Mouse (Mus musculus) midbrain, embryonic 14.5 days (tissue): Measurements from ENCODE around the gene Tab1. TPM values are rescaled to one million over a fixed set of nuclear protein-coding genes. Genes with fewer than 3 reads are reported as not detected.

Source experiments
- ATAC-seq: fragments of 200-750 bp; cut with Nextera tagmentation; 2 replicates; pipeline ENCODE4 v1.8.0; 2017; ENCODE audit warnings: moderate number of reproducible peaks, moderate library complexity; ENCODE audit not compliant: low FRiP score, low TSS enrichment
- DNase-seq: peaks from one replicate; pipeline ENCODE4 v3.0.0-alpha.2; 2015
- H3K27ac ChIP-seq: fragments of 300-500 bp; sonication (generic); replicated peaks from 2 replicates; pipeline ENCODE4 v1.5.1; 2014; ENCODE audit warnings: mild to moderate bottlenecking, low read depth, low read length, moderate library complexity
- H3K27me3 ChIP-seq: fragments of 300-500 bp; sonication (generic); 2 replicates; pipeline ENCODE4 v1.6.1; 2014; ENCODE audit warnings: low read length, control low read depth, mixed read lengths; ENCODE audit not compliant: control insufficient read depth, insufficient read depth
- H3K36me3 ChIP-seq: fragments of 300-500 bp; sonication (generic); 2 replicates; pipeline ENCODE4 v1.6.1; 2014; ENCODE audit warnings: low read length, control low read depth; ENCODE audit not compliant: control insufficient read depth, insufficient read depth
- H3K4me1 ChIP-seq: fragments of 300-500 bp; sonication (generic); 2 replicates; pipeline ENCODE4 v1.6.1; 2014; ENCODE audit warnings: mild to moderate bottlenecking, antibody characterized with exemption, low read length, control low read depth; ENCODE audit not compliant: control insufficient read depth, insufficient read depth
- H3K4me2 ChIP-seq: fragments of 300-500 bp; sonication (generic); 2 replicates; pipeline ENCODE4 v1.6.1; 2014; ENCODE audit warnings: mild to moderate bottlenecking, low read length, moderate library complexity
- H3K4me3 ChIP-seq: fragments of 300-500 bp; sonication (generic); replicated peaks from 2 replicates; pipeline ENCODE4 v1.5.1; 2014; ENCODE audit warnings: low read depth, low read length
- H3K9ac ChIP-seq: fragments of 300-500 bp; sonication (generic); replicated peaks from 2 replicates; pipeline ENCODE4 v1.6.1; 2014; ENCODE audit warnings: mild to moderate bottlenecking, low read length, moderate library complexity
- H3K9me3 ChIP-seq: fragments of 300-500 bp; sonication (generic); 2 replicates; pipeline ENCODE4 v1.6.1; 2016; ENCODE audit warnings: low read length, control low read depth, mixed read lengths; ENCODE audit not compliant: control insufficient read depth
- WGBS: fragments of 180-500 bp; shearing (Covaris S2); extraction: QIAGEN DNeasy Blood & Tissue Kit; methylation state at CpG from one replicate; pipeline ENCODE4 v1.1.7; 2014; 5-methylcytosine and 5-hydroxymethylcytosine counted together
- polyA plus RNA-seq: library from polyadenylated mRNA; unstranded; fragments of >200 nt; fragmentation: Nextera tagmentation; extraction: Ambion mirVana; gene quantifications from 2 replicates; pipeline ENCODE4 v1.2.1, GENCODE M21; 2014

The Tab1 gene
- 37.9 and 42.5 TPM in 2 replicates for polyA plus RNA-seq

DNA sequence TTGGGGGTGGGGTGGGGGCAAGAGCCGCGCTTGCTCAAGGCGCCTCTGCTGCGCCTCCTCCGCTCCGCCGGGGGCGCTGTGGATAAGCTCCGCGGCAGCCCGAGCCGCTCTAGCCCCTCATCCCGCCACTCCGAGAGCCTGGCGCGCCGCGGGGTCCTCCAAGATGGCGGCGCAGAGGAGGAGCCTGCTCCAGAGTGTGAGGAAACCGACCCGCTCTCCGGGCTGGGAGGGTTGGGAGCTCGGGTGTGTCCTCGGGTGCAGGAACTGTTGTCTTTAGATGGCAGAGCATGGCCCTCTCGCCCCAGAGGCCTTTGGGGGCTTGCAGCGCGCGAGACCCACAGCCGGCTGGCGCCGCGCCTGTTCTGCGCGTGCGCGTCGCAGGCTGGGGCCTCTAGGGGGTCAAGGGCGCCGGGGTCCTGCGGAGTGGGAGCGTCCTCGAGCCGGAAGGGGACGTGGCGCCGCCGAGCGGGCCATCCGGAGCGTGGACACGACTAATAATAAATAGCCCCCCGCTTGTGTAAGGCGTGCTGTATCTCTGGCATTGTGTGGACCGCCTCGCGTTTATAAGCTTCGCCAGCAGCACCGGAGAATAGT lies at the start of gene Tab1:
Gene Tab1, plus strand, starts transcription at position 135 of the 594 bp plus-strand sequence.
- peak within 1 kb of the TSS; percentile 99 for H3K27ac ChIP-seq
- ATAC-seq = peak; percentile 93
- H3K9me3 ChIP-seq = no peaks in the 10 kb centered on the region
- DNase-seq = peak; percentile 98
- WGBS = 0% methylated on average over 59 of the region's 59 CpGs
- H3K4me2 ChIP-seq = peak within 1 kb of the TSS; percentile 63
- peaks cover 14% of the 10 kb centered on the region for H3K4me1 ChIP-seq
- no peaks in the 10 kb centered on the region for H3K36me3 ChIP-seq
- H3K27me3 ChIP-seq = no peaks in the 10 kb centered on the region
- H3K9ac ChIP-seq = peak within 1 kb of the TSS; percentile 79
- H3K4me3 ChIP-seq = peak within 1 kb of the TSS; percentile 75

DNA sequence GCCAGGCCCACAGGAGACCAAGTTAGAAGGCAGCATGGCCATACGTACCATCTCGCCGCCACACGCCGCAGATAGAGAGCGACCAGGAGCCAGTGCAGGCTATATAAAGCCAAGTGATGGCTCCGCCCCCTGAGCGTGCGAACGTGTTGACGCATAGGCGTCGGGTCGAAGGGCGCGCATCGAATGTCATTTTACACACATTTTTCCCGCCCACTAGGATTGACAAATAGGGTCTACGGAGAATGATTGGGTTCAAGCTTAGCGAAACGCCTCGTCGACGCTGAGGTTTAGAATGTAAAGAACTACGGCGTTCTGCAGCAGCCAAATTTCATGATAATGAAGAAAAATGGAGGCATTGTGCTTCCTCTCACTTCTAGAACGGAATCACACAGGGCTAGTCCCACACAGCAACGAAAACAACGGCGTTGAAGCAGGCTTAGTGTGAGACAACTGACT lies 49.6 kb upstream of the Tab1 start:
- Histone ChIP-seq H3K4me1 (peaks cover 7% of the 10 kb centered on the region), H3K27ac (peak overlapping the region; percentile 98), H3K36me3 (peaks cover 38% of the 10 kb centered on the region), H3K27me3 (no peaks in the 10 kb centered on the region), H3K4me3 (peak overlapping the region; percentile 70), H3K4me2 (peak overlapping the region; percentile 79), H3K9me3 (no peaks in the 10 kb centered on the region), H3K9ac (peak overlapping the region; percentile 80)
- peak; percentile 100 for DNase-seq
- peak; percentile 96 for ATAC-seq
- under 1% methylated on average over 30 of the region's 30 CpGs for WGBS

DNA sequence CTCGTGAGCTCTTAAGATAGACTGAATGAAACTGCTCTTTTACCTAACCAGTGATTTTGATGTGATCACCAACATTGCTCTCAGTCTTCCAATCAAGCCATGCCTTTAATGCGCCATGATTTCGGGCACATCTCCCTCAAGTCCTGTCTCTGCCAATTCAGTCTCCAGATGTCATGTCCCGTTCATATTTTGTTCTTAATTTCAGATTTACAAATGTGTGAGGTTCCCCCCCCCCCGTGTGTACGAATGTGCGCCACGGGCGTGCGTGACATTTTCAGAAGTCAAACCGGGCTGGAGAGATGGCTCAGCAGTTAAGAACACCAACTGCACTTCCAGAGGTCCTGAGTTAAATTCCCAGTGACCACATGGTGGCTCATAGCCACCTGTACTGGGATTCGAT lies 49.2 kb upstream of the Tab1 start:
- Histone ChIP-seq H3K4me2 (peak overlapping the region; percentile 79), H3K9ac (peak overlapping the region; percentile 69; the same call in 1 of the 2 replicates), H3K4me1 (peaks cover 7% of the 10 kb centered on the region), H3K4me3 (peak overlapping the region; percentile 70), H3K27ac (peak overlapping the region; percentile 98), H3K36me3 (peaks cover 33% of the 10 kb centered on the region), H3K27me3 (no peaks in the 10 kb centered on the region), H3K9me3 (no peaks in the 10 kb centered on the region)
- ATAC-seq (peak; percentile 24), DNase-seq (peak; percentile 66)
- WGBS = under 1% methylated on average over 12 of the region's 12 CpGs

DNA sequence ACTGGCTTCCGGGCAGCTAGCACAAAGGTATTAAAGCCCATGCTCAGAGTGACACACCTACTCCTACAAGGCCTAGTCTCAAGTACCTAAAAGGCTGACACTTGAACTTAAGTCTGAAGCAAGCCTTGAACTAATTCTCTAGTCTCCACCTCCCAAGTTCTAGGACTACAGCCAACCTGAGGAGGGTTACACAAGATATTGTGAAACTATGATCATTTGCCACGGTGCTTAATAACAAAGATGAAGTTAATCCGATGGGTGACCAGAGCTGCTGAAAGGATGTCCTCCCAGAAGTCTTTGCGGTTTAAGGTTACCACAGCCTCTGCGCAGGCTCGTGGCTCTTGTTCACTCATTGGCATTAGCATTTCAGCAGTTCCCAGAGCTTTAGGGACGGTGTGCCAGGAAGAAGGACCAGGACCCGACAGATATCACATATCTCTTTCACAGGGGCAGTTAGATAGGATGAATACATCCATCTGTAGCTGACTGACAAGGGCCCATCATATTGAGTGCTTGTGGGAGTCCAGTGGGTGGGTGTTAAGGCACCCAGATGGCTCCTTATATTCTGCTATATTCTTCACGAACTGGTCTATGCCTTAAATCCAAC lies 45.4 kb upstream of the Tab1 start:
- ATAC-seq = no peak
- DNase-seq = no peak
- Histone ChIP-seq H3K4me3 (no peak overlapping the region), H3K4me1 (peaks cover 5% of the 10 kb centered on the region; the same call in 1 of the 2 replicates), H3K9ac (no peak overlapping the region), H3K27ac (no peak overlapping the region), H3K4me2 (no peak overlapping the region), H3K9me3 (no peaks in the 10 kb centered on the region), H3K27me3 (no peaks in the 10 kb centered on the region; the same call in 1 of the 2 replicates), H3K36me3 (no peaks in the 10 kb centered on the region)
- WGBS = 85% methylated on average over 9 of the region's 9 CpGs

DNA sequence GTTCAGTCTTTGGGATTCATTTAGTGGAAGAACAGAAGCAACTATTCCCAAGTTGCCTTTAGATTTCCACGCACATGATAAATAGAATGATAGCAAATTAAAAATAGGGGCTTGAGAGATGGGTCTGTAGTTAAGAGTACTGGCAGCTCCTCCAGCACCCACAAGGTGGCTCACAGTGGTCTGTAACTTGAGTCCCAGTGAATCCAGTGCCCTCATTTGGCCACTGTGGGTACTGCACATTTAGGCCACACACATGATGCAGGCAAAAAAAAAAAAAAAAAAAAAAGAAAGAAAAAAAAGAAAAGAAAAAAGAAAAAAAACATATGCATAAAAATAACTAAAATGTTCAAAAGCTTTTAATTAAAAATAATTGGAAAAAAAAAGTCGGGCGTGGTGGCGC lies 44.3 kb upstream of the Tab1 start:
- Histone ChIP-seq H3K27ac (no peak overlapping the region), H3K4me3 (no peak overlapping the region), H3K36me3 (no peaks in the 10 kb centered on the region), H3K27me3 (no peaks in the 10 kb centered on the region; the same call in 1 of the 2 replicates), H3K9ac (no peak overlapping the region), H3K4me1 (peaks cover 8% of the 10 kb centered on the region; the same call in 1 of the 2 replicates), H3K9me3 (no peaks in the 10 kb centered on the region), H3K4me2 (no peak overlapping the region)
- WGBS = 39% methylated on average over 4 of the region's 4 CpGs
- DNase-seq (peak; percentile 96), ATAC-seq (no peak)

DNA sequence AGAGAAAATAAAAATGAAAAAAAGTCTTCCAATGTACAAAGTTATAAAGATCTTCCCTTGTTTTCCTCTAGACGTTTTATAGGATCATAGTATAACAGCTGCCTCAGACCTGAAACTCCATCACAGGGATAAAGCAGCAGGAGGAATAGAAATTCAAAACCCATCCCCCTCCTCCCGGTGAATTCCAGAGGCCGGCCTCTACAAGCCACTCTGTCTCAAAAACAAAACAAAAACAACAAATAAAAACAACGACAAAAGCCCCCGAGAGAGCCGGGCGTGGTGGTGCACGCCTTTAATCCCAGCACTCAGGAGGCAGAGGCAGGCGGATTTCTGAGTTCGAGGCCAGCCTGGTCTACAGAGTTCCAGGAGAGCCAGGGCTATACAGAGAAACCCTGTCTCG lies 42.8 kb upstream of the Tab1 start:
- H3K9me3 ChIP-seq = no peaks in the 10 kb centered on the region
- DNase-seq = no peak
- H3K4me3 ChIP-seq = no peak overlapping the region
- no peak overlapping the region for H3K9ac ChIP-seq
- WGBS = 77% methylated on average over 11 of the region's 11 CpGs
- ATAC-seq = no peak
- H3K27me3 ChIP-seq = no peaks in the 10 kb centered on the region; the same call in 1 of the 2 replicates
- H3K4me2 ChIP-seq = peak overlapping the region; percentile 76
- no peaks in the 10 kb centered on the region for H3K36me3 ChIP-seq
- H3K4me1 ChIP-seq = peaks cover 8% of the 10 kb centered on the region; the same call in 1 of the 2 replicates
- no peak overlapping the region for H3K27ac ChIP-seq

DNA sequence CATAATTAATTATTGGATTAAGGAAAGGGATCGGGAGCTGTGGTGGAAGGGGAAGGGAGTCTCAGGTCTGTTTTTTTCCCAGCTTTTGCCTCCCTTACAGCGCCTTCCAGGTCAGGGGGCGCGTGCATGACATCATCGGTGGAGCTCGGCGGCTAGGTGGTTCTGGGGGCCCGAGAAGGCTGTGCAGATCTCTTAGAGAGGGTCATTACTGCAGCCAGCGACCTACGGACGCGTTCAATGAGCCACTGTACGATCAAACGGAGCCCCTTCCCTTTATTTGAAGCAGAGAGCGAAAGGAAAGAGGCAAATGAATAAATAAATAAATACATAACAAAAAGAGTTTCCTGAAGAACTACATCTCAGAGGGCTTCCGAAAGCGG lies 42.2 kb upstream of the Tab1 start:
- no peaks in the 10 kb centered on the region for H3K36me3 ChIP-seq
- DNase-seq (peak; percentile 65), ATAC-seq (0 out of 2 replicates have a peak, but pooled peaks have one; percentile 58)
- peak overlapping the region; percentile 84 for H3K9ac ChIP-seq
- peak overlapping the region; percentile 75 for H3K4me3 ChIP-seq
- H3K4me1 ChIP-seq = peaks cover 8% of the 10 kb centered on the region; the same call in 1 of the 2 replicates
- H3K4me2 ChIP-seq = peak overlapping the region; percentile 76
- H3K9me3 ChIP-seq = no peaks in the 10 kb centered on the region
- no peaks in the 10 kb centered on the region; the same call in 1 of the 2 replicates for H3K27me3 ChIP-seq
- WGBS = 1% methylated on average over 17 of the region's 17 CpGs
- H3K27ac ChIP-seq = 0 out of 2 replicates have a peak overlapping the region, but pooled peaks have one; percentile 26

DNA sequence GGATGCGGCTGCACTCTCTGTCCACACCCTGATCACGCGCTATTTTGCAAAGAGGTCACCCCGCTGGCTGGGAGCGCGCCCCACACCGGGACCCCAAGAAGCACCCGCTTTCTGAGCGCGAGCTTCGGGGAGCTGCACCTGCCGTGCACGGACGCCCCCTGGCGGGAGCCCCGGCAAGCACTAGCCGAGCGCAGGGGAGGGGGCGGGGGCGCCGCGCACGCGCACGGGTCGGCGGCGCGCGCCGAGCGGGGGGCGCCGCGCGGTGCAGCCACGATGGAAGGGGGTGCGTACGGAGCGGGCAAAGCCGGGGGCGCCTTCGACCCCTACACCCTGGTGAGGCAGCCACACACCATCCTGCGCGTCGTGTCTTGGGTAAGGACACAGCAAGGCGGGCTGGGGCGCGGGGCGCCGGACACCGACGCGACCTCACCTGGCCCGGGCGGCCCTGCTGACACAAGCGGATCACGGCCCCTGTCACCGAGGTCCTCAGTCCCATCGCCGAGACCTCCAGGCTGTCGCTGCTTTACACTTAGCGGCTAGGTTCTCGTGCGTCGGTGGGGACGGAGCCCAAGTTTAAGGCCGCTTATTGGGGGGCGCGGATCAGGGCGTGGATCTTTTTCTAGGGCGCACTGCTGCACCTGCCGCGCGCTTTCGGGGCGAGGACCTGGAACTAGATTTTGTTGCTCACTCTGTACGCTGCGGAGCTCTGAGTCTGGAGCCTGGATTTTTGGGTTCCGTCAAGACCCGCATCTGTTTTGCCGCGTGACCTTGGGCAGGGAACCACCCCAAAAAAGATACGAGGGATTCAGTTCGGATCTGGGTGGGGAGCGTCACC lies 41.6 kb upstream of the Tab1 start, which contains the start of the genes Syngr1 and Rpl3:
Gene Syngr1, plus strand, starts transcription at position 214 of the 835 bp plus-strand sequence.
Gene Rpl3, minus strand, starts transcription at position 748 of the 835 bp plus-strand sequence.
- H3K4me2 ChIP-seq = peak within 1 kb of the TSS; percentile 76
- peak within 1 kb of the TSS; percentile 75 for H3K4me3 ChIP-seq
- H3K27me3 ChIP-seq = no peaks in the 10 kb centered on the region; the same call in 1 of the 2 replicates
- H3K36me3 ChIP-seq = no peaks in the 10 kb centered on the region
- peak within 1 kb of the TSS; percentile 84 for H3K9ac ChIP-seq
- DNase-seq = peak; percentile 92
- H3K9me3 ChIP-seq = no peaks in the 10 kb centered on the region
- peak; percentile 73 for ATAC-seq
- under 1% methylated on average over 86 of the region's 86 CpGs for WGBS
- 0 out of 2 replicates have a peak within 1 kb of the TSS, but pooled peaks have one; percentile 37 for H3K27ac ChIP-seq
- peaks cover 10% of the 10 kb centered on the region for H3K4me1 ChIP-seq
